Mouse (Mus musculus): ENCODE measurements around the gene Alk. TPM values are rescaled to one million over a fixed set of nuclear protein-coding genes. Genes with fewer than 3 reads are reported as not detected.

The Alk gene
- total RNA-seq, 2 experiments from 2014 or later, result 0.05 TPM; not detected in 1

- intact Hi-C loops (cut with DNase I), result no loop called here
- DNase-seq, result no peak
Observed at GRCm38 (mm10) chr17:72168152-72168551, 436.3 kb downstream of the Alk start.

GRCm38 (mm10) chr17:72158857-72159385, 445.5 kb downstream of the Alk start:
- intact Hi-C loops (cut with DNase I), result no loop called here
- DNase-seq, result no peak

- intact Hi-C loops (cut with DNase I), result no loop called here
- no peak for DNase-seq
Observed at GRCm38 (mm10) chr17:72157830-72158629, 446.4 kb downstream of the Alk start.

- intact Hi-C loops (cut with DNase I), result no loop called here
- no peak for DNase-seq
Observed at GRCm38 (mm10) chr17:72153038-72153437, 451.4 kb downstream of the Alk start.

GRCm38 (mm10) chr17:72144946-72145598, 459.4 kb downstream of the Alk start:
- intact Hi-C loops (cut with DNase I), result no loop called here
- DNase-seq, result no peak

GRCm38 (mm10) chr17:72144461-72144860, 460.0 kb downstream of the Alk start:
- no peak for DNase-seq
- intact Hi-C loops (cut with DNase I), result no loop called here

GRCm38 (mm10) chr17:72132140-72132911, 472.1 kb downstream of the Alk start:
- DNase-seq, result no peak
- intact Hi-C loops (cut with DNase I), result no loop called here

- DNase-seq, result no peak
- intact Hi-C loops (cut with DNase I), result no loop called here
Observed at GRCm38 (mm10) chr17:72121660-72122059, 482.8 kb downstream of the Alk start.

- intact Hi-C loops (cut with DNase I), result no loop called here
- DNase-seq, result no peak
Observed at GRCm38 (mm10) chr17:72120278-72120677, 484.1 kb downstream of the Alk start.

- DNase-seq, result no peak
- intact Hi-C loops (cut with DNase I), result no loop called here
Observed at GRCm38 (mm10) chr17:72118376-72118775, 486.1 kb downstream of the Alk start.

GRCm38 (mm10) chr17:72115271-72115944, 489.0 kb downstream of the Alk start:
- intact Hi-C loops (cut with DNase I), result no loop called here
- no peak for DNase-seq

- no peak for DNase-seq
- intact Hi-C loops (cut with DNase I), result no loop called here
Observed at GRCm38 (mm10) chr17:72112004-72112403, 492.4 kb downstream of the Alk start.

- DNase-seq, result no peak
- intact Hi-C loops (cut with DNase I), result no loop called here
Observed at GRCm38 (mm10) chr17:72111528-72111927, 492.9 kb downstream of the Alk start.

- intact Hi-C loops (cut with DNase I), result no loop called here
- DNase-seq, result peak in 1 of 2 experiments; percentile 2
Observed at GRCm38 (mm10) chr17:72087261-72087703, 517.1 kb downstream of the Alk start.

GRCm38 (mm10) chr17:72081396-72081795, 523.0 kb downstream of the Alk start:
- DNase-seq, result no peak
- intact Hi-C loops (cut with DNase I), result no loop called here

GRCm38 (mm10) chr17:72076306-72076921, 528.0 kb downstream of the Alk start:
- intact Hi-C loops (cut with DNase I), result no loop called here
- DNase-seq, result peak in 1 of 2 experiments; percentile 14

GRCm38 (mm10) chr17:72071871-72072270, 532.6 kb downstream of the Alk start:
- DNase-seq, result no peak
- intact Hi-C loops (cut with DNase I), result no loop called here

- peak in 1 of 2 experiments; percentile 10 for DNase-seq
- intact Hi-C loops (cut with DNase I), result no loop called here
Observed at GRCm38 (mm10) chr17:72068176-72068575, 536.3 kb downstream of the Alk start.

- DNase-seq, result no peak
- intact Hi-C loops (cut with DNase I), result no loop called here
Observed at GRCm38 (mm10) chr17:72062978-72063377, 541.4 kb downstream of the Alk start.

- intact Hi-C loops (cut with DNase I), result no loop called here
Observed at GRCm38 (mm10) chr17:72059312-72059711, 545.1 kb downstream of the Alk start.

More at GRCm38 (mm10) chr17:72059312-72059711, 545.1 kb downstream of the Alk start:
- DNase-seq, result no peak
